Mouse (Mus musculus): ENCODE results near the gene Akap6.

The Akap6 gene

DNA sequence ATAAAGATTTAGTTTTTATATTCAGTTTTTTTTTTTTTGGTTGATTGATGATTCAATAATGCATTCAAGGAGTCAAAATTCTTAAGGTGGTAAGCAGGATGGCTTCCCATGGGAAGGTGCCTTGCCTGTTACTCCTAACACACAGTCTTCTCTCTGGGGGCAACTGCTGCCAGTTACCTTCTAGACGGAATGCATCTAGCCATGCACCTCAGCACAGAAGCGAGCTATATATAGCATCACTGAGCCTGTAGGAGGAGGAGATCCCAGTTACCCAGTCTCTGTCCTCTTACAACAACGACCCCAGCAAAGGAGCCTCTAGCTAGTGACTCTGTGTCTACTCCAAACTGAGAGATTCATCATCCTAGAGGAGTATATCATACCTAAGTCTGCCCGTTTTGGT is 150.1 kb downstream of the Akap6 start:
- no peak for DNase-seq (ENCODE audit: low spot score)

DNA sequence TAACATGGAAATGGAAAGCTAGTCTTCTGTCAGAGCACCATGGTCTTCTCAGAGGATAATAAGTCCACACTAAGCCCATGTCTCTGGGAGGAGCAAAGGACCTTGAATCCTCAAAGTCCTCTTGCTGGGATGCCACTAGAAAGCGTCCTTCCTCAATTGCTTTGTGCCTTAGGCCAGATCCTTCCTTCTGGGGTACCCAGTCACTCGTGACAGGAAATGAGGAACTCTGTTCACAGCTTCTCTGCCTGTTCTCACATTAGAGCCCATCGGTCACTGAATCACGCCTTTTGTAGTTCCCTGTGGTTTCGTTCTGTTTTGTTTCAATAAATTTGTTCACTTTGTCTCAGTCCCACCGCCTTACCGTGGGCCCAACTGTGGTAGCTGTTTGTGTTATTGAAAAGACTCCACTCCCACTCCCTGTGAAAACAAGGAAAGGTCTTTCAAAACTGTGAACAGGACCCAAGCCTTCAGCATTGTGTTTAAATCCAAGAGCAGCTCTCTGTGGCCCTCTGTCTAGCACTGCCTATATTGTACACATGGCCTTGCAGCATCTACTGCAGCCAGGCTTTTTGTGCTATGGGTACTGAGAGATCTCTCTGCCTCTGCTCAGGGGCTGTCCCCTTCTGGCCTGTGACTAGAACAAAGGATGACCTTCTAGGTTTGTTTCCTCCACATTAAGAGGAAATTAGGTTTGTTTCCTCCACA is 151.3 kb downstream of the Akap6 start:
- DNase-seq (ENCODE audit: low spot score): no peak

DNA sequence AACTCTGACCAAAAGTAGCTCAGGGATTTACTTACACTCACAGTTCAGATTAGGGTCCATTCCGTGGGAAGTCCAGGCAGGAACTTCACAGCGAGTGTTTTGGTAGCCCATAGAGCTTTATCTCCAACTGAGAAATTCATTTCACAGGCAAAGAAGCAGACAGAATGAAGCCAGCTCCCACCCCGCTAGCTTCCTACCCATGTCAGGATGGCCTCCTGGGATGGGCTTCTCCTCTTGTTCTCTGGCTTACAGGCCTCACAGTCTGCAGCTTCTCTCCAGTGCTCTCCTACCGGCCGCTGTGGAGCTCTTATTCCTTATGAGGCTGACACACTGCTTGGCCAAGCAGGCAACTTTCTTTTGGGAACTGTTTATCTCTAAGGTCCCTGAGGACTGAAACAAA is 152.0 kb downstream of the Akap6 start:
- DNase-seq (ENCODE audit: low spot score): no peak

DNA sequence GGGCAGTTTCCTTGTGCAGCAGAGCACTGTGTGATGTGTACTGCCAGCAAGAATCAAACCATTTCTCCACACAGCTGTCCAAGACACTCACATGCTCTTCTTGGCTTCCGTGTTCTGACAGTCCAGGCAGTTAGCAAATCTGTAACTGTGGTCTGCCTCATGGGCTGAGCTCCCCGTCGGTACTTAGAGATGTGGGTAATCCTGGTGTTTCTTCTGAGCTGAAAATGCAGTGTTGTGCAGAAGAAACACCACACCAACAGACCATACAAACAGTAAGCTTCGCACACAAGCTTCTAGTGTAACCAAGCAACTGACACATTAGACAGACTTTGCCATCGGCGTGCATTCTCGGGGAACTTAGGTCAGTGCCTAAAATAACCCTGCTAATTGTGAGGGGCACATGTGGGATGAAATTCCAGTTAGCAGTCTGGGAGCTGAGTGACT is 155.1 kb downstream of the Akap6 start:
- peak; percentile 50 for DNase-seq (ENCODE audit: low spot score)

DNA sequence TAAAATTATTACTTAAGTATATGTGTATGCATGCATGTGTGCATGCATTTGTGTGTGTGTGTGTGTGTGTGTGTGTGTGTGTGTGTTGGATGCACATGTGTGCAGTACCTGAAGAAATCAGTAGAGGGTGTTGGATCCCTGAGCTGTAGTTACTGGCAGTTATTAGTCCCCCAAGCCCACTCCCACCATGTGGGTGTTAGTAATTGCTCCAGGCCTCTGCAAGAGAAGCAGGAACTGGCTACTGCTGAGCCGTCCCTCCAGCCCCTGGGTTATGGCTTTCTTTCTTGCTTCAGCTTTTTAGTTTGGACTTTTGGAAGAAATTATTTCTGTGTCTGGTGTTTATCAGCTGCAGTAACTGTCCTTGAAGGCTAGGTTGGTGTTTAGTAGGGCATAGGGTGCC is 156.9 kb downstream of the Akap6 start:
- DNase-seq (ENCODE audit: low spot score): no peak

DNA sequence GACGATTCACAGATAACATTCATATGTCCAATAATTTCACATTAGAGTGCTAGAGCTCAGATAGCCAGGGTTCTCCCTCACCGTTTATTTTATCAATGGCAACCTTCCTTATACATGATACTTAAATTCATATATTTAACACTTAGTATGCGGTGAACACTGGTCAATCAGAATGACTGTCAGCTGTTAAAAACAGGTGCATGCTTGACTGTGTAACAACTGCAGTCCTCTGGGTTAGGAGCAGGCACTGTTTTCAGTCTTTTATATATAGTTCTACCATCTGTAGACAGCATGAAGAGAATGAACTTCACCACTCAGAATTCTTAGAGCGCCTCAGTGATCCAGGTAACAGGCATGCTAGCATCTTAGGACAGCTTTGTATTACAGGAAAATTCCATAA is 158.1 kb downstream of the Akap6 start:
- DNase-seq (ENCODE audit: low spot score): no peak

DNA sequence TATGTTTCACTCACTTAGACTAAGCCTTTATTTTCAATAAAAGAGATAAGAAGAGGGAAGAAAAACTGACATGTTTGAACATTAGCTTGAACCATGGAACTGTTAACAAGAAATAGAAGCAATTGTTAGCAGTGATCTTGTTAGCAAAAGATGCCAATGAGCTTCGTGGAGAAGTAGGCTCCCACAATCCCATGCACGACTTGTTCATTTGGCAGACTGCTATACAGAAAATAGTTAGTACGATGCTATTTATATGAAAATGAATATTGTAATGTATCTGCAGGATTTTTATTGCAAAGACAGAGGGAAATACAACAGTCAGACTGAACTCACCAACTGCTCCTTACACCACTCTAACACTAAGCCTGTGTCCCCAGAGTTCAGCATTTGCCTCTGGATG is 162.7 kb downstream of the Akap6 start:
- no peak for DNase-seq (ENCODE audit: low spot score)

DNA sequence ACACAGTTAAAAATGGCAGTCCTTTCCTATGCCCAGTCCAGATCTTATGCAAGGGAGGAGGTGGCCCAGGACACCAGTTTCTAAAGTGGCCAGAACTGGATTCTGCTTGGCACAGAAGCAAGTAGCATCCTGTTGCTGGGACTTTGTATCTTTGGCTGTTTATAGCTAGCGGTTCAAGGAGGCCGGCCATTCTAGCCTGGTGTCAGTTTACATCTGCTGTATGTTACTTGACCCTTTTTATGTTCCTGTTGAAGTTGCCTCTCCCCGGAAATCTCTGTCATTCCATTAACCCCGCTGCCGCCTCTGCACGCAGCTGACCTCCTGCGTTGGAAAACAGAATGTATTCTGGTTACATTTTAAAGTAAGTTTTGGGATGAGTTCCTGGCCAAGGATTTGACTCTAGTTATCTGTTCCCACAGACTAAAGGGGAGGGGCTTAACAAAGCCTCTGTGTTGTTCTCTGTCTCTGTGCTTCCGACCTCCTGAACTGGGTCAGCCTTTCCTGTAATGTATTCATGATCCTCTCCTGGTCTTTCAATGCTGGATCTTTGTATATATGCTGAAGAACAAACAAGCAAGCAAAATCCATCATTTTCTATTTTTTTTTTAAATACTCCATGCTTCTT is 168.9 kb downstream of the Akap6 start:
- DNase-seq (ENCODE audit: low spot score): no peak

DNA sequence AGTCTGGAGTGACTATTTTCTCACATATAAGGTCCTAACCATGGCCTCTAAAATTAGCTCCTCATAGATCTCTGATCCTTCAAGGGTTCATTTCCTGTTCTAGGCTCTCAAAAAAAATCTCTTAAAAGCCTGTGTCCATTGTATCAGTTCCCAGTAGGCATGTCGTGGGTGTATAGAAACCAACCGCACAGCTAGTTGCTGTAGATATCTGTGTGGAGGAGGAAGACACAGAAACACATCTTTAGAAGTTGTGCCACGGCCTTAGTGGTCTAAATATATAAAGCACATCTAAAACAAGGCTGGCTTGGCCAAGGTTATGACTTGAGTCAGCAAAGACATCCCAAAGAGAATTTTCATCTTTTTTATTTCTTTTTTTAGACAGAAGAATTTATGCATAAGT is 172.4 kb downstream of the Akap6 start:
- DNase-seq (ENCODE audit: low spot score): no peak

DNA sequence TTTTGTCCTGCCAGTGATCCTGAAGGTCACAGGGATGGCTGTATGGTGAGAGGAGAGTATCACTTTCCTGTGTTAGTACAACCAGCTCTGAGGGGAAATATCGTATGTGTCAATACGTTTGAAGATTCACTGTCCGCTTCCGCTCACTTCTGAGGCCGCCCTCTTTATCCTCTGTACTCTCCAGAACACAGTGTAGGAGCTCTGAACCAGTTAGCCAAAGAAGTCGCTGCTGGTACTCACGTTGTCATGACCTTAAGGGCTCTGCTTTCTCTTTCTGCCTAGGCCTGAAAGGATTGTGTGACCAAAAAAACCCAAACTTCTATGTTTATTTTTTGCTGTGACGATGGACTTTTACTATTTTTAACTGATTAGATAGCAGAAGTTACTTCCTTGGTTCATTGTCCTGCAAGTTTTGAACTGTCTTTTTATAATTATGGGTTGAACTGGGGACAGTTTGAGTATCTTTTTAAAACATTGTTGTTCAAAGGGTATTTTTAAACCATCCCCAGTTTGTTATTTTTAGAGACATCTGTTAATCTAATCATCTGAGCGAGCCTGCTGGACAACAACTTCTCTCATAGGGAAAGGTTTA is 175.2 kb downstream of the Akap6 start:
- DNase-seq (ENCODE audit: low spot score): no peak

DNA sequence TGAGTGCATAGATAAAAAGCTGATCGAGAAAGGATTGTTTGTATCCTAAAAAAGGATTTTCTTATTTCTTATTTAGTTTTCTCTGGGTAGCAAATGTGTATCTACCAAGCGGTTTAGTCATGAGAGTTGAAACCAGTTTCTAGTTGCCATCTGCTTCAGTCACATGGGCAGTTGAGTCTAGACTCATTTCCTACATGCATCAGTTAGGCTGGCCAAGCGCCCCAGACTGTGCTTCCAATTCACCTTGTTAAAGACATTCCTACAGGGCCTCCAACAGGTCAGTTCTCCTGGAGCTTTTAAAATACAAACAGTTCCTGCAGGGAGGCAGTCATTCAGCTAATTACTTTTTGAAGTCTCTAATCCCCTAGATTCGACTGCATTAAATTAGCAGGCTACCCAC is 176.9 kb downstream of the Akap6 start:
- no peak for DNase-seq (ENCODE audit: low spot score)

DNA sequence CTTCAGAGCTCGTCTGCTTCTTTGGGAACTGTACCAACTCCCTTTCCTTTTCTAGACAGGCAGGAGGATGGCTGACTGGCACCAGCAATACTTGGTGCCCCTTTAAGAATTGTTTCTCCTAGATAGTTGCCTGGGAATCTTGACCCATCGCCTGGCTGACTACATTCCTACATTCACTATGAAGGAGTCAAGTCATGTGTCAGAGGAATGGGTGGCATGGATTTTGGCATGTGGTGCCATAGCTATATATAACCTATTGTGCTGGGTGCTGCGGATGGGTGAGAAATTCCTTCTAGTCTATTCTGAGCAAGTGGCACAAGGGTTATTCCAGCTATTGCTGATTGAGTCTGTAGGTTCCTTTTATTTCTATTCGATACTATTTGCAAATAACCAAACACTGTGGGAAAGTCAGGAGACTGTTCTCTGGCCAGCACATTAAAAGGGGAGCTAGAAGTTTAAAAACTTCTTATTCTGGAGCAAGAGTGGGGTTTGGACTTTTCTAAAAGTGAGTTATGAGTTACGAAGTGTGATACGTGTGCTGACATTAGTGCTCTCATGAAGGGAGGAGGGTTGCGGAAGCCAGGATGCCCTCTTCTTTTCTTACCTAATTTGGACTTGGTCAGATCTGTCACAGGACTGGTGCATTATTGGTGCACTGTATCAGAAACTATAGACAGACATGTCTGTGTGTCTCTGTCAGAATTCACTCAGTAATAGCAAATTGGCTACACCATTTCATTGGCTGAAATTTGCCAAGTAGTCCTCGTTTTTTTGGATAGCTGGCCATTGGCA is 178.0 kb downstream of the Akap6 start:
- no peak for DNase-seq (ENCODE audit: low spot score)

DNA sequence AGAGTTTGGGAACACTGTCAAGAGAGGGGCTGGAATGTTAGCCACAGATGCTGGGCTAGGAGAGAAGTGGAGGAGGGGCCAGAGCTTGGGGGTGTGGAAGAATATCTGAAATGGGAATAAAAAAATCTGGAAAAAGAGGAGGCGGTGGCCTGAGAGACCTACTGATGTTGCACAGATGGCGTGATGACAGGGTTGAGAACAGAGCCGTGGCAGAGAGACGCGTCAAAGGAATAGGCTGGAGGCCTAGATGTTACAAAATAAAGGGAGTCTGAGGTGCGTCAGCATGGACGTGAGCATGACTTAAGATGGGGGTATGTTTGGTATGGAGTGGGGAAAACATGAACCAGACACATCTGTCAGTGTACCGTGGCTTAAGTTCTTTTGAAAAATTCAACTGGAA is 180.1 kb downstream of the Akap6 start:
- DNase-seq (ENCODE audit: low spot score): no peak

DNA sequence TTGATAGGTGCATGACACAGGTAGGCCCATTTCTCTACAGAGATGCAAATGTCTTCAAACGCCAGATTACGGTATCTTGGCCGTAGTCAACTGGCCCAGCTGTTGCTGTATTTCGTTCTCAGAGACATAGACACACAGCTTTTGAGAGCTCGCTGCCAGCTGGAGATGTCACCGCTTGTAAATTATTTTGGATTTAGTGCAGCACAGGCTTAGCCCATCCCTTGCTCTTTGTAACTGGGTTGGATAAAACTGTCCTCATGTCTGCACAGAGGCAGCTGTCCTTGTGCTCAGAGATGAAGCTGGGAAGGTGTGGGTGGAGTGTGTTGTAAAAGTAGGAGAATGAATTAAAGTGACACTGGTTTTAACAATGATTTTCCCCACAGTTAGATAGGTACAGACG is 193.3 kb downstream of the Akap6 start:
- no peak for DNase-seq (ENCODE audit: low spot score)

DNA sequence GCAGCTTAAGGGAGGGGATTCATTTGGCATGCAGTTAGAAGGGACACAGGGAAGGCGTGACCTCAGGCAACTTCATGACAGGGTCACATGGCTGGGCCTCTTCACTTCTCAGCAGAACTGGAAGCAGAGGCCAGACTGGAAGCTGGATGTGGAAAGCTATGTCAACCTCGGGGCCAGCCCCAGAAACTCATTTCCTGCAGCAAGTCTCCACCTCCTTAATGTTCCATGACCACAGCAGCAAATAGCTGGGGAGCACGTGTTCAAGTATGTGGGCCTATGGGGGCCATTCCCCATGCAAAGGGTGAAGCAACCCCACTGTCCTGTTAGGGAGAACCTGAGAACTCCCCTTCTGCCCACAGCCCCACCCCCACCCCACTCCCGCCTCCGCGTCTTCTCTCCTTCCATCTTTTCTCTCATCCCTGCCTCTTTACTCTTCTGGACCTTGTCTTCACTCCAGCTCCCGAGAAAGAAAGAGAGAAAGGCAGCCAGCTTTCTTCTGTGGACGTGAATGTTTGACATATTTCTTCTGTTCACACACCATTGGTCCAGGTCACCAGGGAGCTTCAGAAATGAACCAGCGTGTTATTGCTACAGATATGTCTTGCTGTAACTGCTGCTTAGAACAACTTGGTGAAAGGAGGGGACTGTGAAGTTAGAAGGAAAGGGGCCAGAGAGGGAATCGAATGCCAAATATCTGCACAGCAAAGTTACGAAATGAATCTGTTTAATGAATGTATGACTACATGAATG is 194.6 kb downstream of the Akap6 start:
- DNase-seq (ENCODE audit: low spot score): no peak

DNA sequence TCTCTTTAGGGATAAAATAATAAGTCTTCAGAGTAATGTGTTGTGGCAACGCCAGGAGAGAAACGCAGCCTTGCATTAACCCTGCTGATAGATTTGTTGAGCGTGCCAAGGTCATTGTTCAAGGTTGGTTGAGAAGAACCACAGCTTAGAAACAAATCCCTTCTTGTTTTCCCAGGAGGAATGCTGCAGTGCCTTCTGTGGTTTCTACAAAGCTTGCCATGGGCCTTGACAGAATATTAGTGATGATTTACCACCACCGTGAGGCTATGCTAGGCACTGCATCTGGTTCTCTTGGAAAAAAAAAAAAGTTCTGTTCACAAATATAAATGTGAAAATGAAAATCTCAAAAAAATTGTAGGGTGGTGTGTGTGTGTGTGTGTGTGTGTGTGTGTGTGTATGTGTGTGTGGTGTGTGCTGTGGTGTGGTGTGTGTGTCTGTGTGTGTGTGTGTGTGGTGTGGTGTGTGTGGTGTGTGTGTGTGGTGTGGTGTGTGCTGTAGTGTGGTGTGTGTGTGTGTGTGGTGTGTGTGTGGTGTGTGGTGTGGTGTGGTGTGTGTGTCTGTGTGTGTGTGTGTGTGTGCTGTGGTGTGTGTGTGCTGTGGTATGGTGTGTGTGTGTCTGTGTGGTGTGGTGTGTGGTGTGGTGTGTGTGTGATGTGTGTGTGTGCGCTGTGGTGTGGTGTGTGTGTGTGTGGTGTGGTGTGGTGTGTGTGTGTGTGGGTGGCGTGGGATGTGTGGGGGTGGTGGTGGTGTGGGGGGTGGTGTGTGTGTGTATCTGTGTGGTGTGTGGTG is 196.7 kb downstream of the Akap6 start:
- DNase-seq (ENCODE audit: low spot score): peak; percentile 84

DNA sequence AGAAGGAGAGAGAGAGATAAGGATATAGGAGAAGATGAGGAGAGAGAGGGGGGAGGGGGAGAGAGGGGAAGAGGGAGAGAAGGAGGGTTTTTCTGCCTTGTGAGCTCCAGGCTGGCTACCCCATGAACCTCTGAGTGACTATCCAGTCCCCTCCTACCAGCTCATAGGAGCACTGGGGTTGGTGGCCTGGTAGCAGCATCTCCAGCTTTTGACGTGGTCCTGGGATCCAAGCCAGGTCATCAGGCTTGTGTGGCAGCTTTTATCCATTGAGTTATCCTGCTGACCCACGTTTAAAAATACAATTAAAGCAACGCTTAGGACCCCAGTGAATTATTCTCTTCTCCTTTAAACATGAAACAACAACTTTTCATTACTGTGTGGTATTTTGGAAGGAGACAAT is 197.6 kb downstream of the Akap6 start:
- no peak for DNase-seq (ENCODE audit: low spot score)

DNA sequence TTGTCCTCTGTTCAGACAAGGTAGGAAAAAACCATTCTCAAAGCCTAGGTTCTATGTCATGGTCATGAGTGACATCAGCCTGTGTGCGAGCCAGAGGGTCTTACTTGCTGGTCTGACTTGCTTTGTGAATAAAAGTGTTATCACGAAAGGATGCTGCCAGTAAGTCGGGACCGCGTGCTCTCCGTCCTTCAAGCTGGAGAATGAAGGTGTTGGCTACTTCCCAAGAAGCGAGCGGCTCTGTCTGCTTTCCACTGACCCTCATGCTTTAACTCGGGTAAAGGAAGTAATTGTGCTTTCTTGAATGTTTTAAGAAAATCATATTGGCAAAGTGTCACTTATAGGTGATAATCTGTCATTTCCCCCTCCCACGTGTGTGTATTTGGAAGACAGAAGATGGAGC is 198.9 kb downstream of the Akap6 start:
- DNase-seq (ENCODE audit: low spot score): no peak

DNA sequence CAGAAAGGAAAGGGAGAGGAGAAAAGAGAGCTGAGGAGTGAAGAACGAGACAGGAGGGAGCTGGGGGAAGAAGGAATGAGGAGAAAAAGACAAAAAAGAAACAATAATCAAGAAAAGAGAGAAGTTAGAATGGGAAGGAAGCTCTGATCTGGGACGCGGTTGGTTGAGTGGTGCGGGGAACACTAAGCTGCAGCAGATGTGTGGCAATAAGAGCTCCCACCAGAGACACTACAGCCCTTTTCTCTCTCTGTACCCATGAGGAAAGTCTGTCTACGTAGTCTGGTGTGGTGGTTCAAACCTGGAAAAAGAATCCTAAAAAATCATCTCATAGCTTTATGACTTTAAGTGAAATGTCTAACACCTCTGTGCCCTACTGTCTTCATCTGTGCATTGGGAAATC is 204.9 kb downstream of the Akap6 start:
- no peak for DNase-seq (ENCODE audit: low spot score)

DNA sequence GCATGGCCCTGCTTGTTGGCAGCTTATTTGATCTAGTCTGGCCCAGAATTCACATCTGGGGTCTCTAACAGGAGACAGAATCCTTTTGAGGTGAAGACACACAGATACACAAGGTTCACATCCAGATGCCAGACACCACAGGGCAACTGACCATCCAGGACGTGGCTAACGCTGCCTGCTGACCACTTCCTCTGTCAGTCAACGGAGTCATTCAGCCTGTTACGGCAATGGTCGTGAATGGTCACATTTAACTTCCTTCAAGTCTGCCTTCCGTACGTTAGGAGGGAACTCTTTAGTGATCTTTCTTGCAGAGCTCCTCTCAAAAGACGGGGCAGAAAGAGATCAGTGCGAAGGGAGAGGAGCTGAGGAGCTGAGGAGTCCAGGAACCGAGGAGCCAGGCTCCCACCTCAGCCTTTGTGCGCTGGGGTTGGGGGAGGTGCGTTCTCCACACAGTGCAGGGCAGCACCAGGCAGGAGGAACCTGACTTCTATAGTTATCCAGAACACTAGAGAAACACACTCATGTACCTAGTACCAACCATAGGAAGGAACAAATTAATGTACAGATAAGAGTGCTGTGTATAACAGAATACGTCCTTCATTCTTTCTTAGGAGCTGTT is 209.4 kb downstream of the Akap6 start:
- no peak for DNase-seq (ENCODE audit: low spot score)

DNA sequence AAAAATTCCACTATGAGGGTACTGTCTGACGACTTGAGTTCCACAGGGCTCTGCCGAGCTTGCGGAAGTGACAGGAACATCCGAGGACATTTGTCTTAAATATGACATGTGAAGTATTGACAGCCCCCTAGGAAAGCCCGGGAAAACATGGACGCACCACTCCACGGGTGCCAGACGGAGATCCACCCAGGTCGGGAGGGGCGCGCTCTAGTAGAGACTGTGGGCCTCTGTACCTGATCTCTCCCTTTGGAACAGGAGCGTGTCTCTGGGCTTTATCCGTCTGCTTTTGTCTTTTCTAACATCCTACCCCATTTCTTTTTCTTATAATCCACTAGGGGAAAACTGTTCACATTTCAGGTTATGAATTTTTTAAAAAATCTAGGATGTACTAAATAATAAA is 211.2 kb downstream of the Akap6 start:
- no peak for DNase-seq (ENCODE audit: low spot score)

All from retina, embryonic 14.5 days (tissue).